Comparison of ENCODE assay signal across 29 mouse cellular contexts in genomic region chr2:45369432-45369831, GRCm38 (mm10).
A peak's percentile ranks its signal among the peaks of the same experiment; 100 is the strongest.
DNase-seq lines count a peak whose midpoint lies in the region; ATAC-seq and TF ChIP-seq lines count a peak whose summit lies in the region.
"Had no signal": no experiment of that assay in that cellular context is flagged by ENCODE, and none has a peak within 500 bp of the region (broad histone marks: within the 10 kb centered on the region; RNA-seq: fewer than 3 reads in every experiment).

No protein-coding gene starts in this region.

- peak; percentile 51 for DNase-seq in forebrain, embryonic 14.5 days (ENCODE audit: low spot score)
- DNase-seq in forebrain, embryonic 10.5 days (ENCODE audit: extremely low spot score, low spot score): no peak
- no peak for DNase-seq in kidney, postnatal 10 days
- peak; percentile 76 for DNase-seq in brain, embryonic 14.5 days (ENCODE audit: low read depth)
- DNase-seq in spleen, postnatal 10 days (ENCODE audit: low spot score in 2 of 2): no peak
- DNase-seq: adrenal gland, postnatal 36 days; B cell, adult 2 months; cerebellum, adult 11-12 months; cerebellum, adult 8-10 months; cerebellum, postnatal 36 days; embryo, embryonic 11 days; gastrocnemius, adult 2 months; gastrocnemius, postnatal 14 days; heart, postnatal 10 days; heart, postnatal 36 days; kidney, adult 11 months had no signal

- H3K9ac ChIP-seq in forebrain, embryonic 14.5 days (ENCODE audit: low read length): no peak overlapping the region
- no peak overlapping the region for H3K9ac ChIP-seq in kidney, embryonic 14.5 days (ENCODE audit: low read depth, low read length)
- H3K9ac ChIP-seq: embryonic facial prominence, embryonic 13.5 days; heart, embryonic 12.5 days; heart, embryonic 15.5 days; hindbrain, embryonic 13.5 days; intestine, embryonic 15.5 days had no signal

- no peak overlapping the region for H3K4me3 ChIP-seq in forebrain, embryonic 14.5 days (ENCODE audit: low read depth, low read length)
- no peak overlapping the region for H3K4me3 ChIP-seq in forebrain, embryonic 10.5 days
- no peak overlapping the region for H3K4me3 ChIP-seq in kidney, embryonic 14.5 days (ENCODE audit: low read length)
- H3K4me3 ChIP-seq: embryonic facial prominence, embryonic 10.5 days; embryonic facial prominence, embryonic 13.5 days; erythroblast, embryonic 14.5 days; gastrocnemius, adult 2 months; heart, embryonic 12.5 days; heart, embryonic 15.5 days; hindbrain, embryonic 10.5 days; hindbrain, embryonic 13.5 days; intestine, embryonic 15.5 days had no signal

- H3K4me2 ChIP-seq in forebrain, embryonic 14.5 days (ENCODE audit: low read length): no peak overlapping the region
- H3K4me2 ChIP-seq in kidney, embryonic 14.5 days (replicated peaks; ENCODE audit: low read depth, low read length): no peak overlapping the region
- H3K4me2 ChIP-seq: embryonic facial prominence, embryonic 13.5 days; heart, embryonic 12.5 days; heart, embryonic 15.5 days; hindbrain, embryonic 13.5 days; intestine, embryonic 15.5 days had no signal

- H3K27ac ChIP-seq in forebrain, embryonic 14.5 days (ENCODE audit: low read depth, low read length): no peak overlapping the region
- no peak overlapping the region for H3K27ac ChIP-seq in forebrain, embryonic 10.5 days
- H3K27ac ChIP-seq in kidney, embryonic 14.5 days (ENCODE audit: low read depth, low read length): peak overlapping the region; percentile 57; the same call in 1 of the 2 replicates
- H3K27ac ChIP-seq: embryonic facial prominence, embryonic 10.5 days; embryonic facial prominence, embryonic 13.5 days; gastrocnemius, adult 2 months; heart, embryonic 15.5 days; hindbrain, embryonic 10.5 days; hindbrain, embryonic 13.5 days; intestine, embryonic 15.5 days had no signal

- H3K9me3 ChIP-seq in forebrain, embryonic 14.5 days (replicated peaks; ENCODE audit: control insufficient read depth, low read length): no peaks in the 10 kb centered on the region
- H3K9me3 ChIP-seq in forebrain, embryonic 10.5 days: no peaks in the 10 kb centered on the region
- no peaks in the 10 kb centered on the region for H3K9me3 ChIP-seq in kidney, embryonic 14.5 days (ENCODE audit: control insufficient read depth, low read length)
- H3K9me3 ChIP-seq: embryonic facial prominence, embryonic 10.5 days; embryonic facial prominence, embryonic 13.5 days; G1E; heart, embryonic 12.5 days; heart, embryonic 15.5 days; hindbrain, embryonic 10.5 days; hindbrain, embryonic 13.5 days; intestine, embryonic 15.5 days had no signal

- no peak for TF ChIP-seq POLR2A in brain, embryonic 14.5 days (IDR thresholded peaks at IDR 0.05; ENCODE audit: borderline replicate concordance, extremely low read depth, insufficient read depth, insufficient read length, poor library complexity, severe bottlenecking)

- H3K4me1 ChIP-seq in forebrain, embryonic 14.5 days (ENCODE audit: control insufficient read depth, insufficient read depth, low read length): peaks cover 4% of the 10 kb centered on the region; the same call in 1 of the 2 replicates
- H3K4me1 ChIP-seq in forebrain, embryonic 10.5 days: no peaks in the 10 kb centered on the region
- H3K4me1 ChIP-seq in kidney, embryonic 14.5 days (ENCODE audit: control insufficient read depth, insufficient read depth, low read length): no peaks in the 10 kb centered on the region
- H3K4me1 ChIP-seq: embryonic facial prominence, embryonic 10.5 days; embryonic facial prominence, embryonic 13.5 days; heart, embryonic 12.5 days; heart, embryonic 15.5 days; hindbrain, embryonic 10.5 days; hindbrain, embryonic 13.5 days; intestine, embryonic 15.5 days had no signal

- H3K36me3 ChIP-seq in forebrain, embryonic 14.5 days (ENCODE audit: control insufficient read depth, insufficient read depth, low read length): no peaks in the 10 kb centered on the region
- no peaks in the 10 kb centered on the region for H3K36me3 ChIP-seq in forebrain, embryonic 10.5 days (replicated peaks)
- no peaks in the 10 kb centered on the region for H3K36me3 ChIP-seq in kidney, embryonic 14.5 days (ENCODE audit: control insufficient read depth, insufficient read depth, low read length)
- H3K36me3 ChIP-seq: embryonic facial prominence, embryonic 10.5 days; embryonic facial prominence, embryonic 13.5 days; G1E; heart, embryonic 12.5 days; heart, embryonic 15.5 days; hindbrain, embryonic 10.5 days; hindbrain, embryonic 13.5 days; intestine, embryonic 15.5 days had no signal

- 32% methylated on average over 4 of the region's 4 CpGs for WGBS in forebrain, embryonic 14.5 days
- WGBS in forebrain, embryonic 10.5 days: 83% methylated on average over 4 of the region's 4 CpGs
- WGBS in kidney, embryonic 14.5 days: 68% methylated on average over 4 of the region's 4 CpGs

- ATAC-seq in forebrain, embryonic 14.5 days: peak; percentile 50; the same call in 1 of the 2 replicates
- ATAC-seq in kidney, embryonic 14.5 days (ENCODE audit: low FRiP score, low TSS enrichment): no peak; the same call in 1 of the 2 replicates
- ATAC-seq: hindbrain, embryonic 16.5 days; intestine, embryonic 15.5 days; Patski had no signal

- TF ChIP-seq CTCF in brain, embryonic 14.5 days (IDR thresholded peaks at IDR 0.05; ENCODE audit: borderline replicate concordance, extremely low read depth, insufficient read depth, insufficient read length): no peak

- H3K27me3 ChIP-seq in forebrain, embryonic 14.5 days (replicated peaks; ENCODE audit: control insufficient read depth, insufficient read depth, low read length): no peaks in the 10 kb centered on the region
- no peaks in the 10 kb centered on the region for H3K27me3 ChIP-seq in forebrain, embryonic 10.5 days (ENCODE audit: poor library complexity, severe bottlenecking)
- H3K27me3 ChIP-seq in kidney, embryonic 14.5 days (ENCODE audit: control insufficient read depth, insufficient read depth, low read length): no peaks in the 10 kb centered on the region
- H3K27me3 ChIP-seq: CH12.LX; embryonic facial prominence, embryonic 13.5 days; heart, embryonic 12.5 days; heart, embryonic 15.5 days; hindbrain, embryonic 13.5 days; intestine, embryonic 15.5 days; Patski had no signal

Comparison
In these comparisons a context has a peak if more than half of its experiments do, and no peak if none do; other contexts are left out.
1. DNase-seq: peak in forebrain, embryonic 14.5 days (single experiment) and brain, embryonic 14.5 days (single experiment); none in forebrain, embryonic 10.5 days (single experiment), kidney, postnatal 10 days (single experiment) and spleen, postnatal 10 days (0 of 2).